Mouse (Mus musculus): ENCODE results near the gene Plekhn1.

DNA sequence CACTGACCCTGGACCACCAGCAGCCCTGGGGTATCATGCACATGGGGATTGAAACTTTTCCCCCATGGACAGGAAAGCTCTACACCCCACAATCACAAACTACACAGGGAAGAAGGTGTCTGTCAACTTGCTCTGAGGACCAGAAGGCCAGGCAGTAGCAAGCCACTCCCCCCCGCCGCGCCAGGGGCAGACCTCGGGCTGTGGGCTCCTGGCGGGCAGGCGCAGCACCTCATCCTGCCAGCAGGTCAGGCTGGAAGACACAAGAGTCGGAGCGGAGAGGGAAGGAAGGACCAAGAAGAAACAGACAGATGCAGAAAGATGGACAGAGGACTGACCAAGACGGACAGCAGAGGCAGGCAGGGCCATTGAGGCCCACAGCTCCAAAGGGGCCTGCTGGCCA, 57.0 kb downstream of the Plekhn1 start:
- TF ChIP-seq POLR2A (IDR thresholded peaks at IDR 0.05; ENCODE audit: borderline replicate concordance, extremely low read depth, low read depth, low read length) (no peak), CTCF (IDR thresholded peaks at IDR 0.05; ENCODE audit: insufficient read depth, low read length) (no peak)

Measured in lung, adult 2 months (tissue).